Mouse (Mus musculus) liver, adult 2 months (tissue): Measurements from ENCODE around the gene Gm340. TPM values are rescaled to one million over a fixed set of nuclear protein-coding genes. Genes with fewer than 3 reads are reported as not detected.

Experiments
- DNase-seq: peaks from one replicate; pipeline ENCODE4 v3.0.0-alpha.2; 2011; ENCODE audit warnings: low read depth, low spot score; ENCODE audit errors: extremely low read depth
- H3K27ac ChIP-seq: fragments of 200-500 bp; replicated peaks from 2 replicates; pipeline ENCODE4 v1.5.1; 2012; ENCODE audit warnings: low read depth, mild to moderate bottlenecking, control low read depth, inconsistent platforms, low read length; ENCODE audit not compliant: insufficient read depth
- H3K27me3 ChIP-seq: fragments of 200-500 bp; 2 replicates; pipeline ENCODE4 v1.6.1; 2012; ENCODE audit warnings: mild to moderate bottlenecking, moderate library complexity, low read length, inconsistent platforms; ENCODE audit not compliant: control insufficient read depth, insufficient read depth
- H3K36me3 ChIP-seq: fragments of 200-500 bp; 2 replicates; pipeline ENCODE4 v1.6.1; 2012; ENCODE audit warnings: low read length, inconsistent platforms; ENCODE audit not compliant: control insufficient read depth, insufficient read depth
- H3K4me1 ChIP-seq: fragments of 200-500 bp; 2 replicates; pipeline ENCODE4 v1.6.1; 2011; ENCODE audit warnings: low read length; ENCODE audit not compliant: control insufficient read depth, insufficient read depth
- H3K4me3 ChIP-seq: fragments of 200-500 bp; 2 replicates; pipeline ENCODE4 v1.5.1; 2011; ENCODE audit warnings: low read depth, mild to moderate bottlenecking, control low read depth, low read length, moderate library complexity; ENCODE audit not compliant: insufficient read depth
- H3K79me2 ChIP-seq: fragments of 200-500 bp; 2 replicates; pipeline ENCODE4 v1.6.1; 2012; ENCODE audit warnings: inconsistent platforms, mild to moderate bottlenecking, low read length, moderate library complexity; ENCODE audit not compliant: control insufficient read depth, insufficient read depth
- H3K9ac ChIP-seq: fragments of 200-500 bp; 2 replicates; pipeline ENCODE4 v1.6.1; 2012; ENCODE audit warnings: low read depth, mild to moderate bottlenecking, control low read depth, inconsistent platforms, low read length
- CTCF ChIP-seq: fragments of 200-500 bp; IDR thresholded peaks from 2 replicates; pipeline ENCODE4 v1.5.1; 2011; ENCODE audit warnings: low read depth, low read length, control low read depth
- POLR2A ChIP-seq: fragments of 200-500 bp; IDR thresholded peaks from 2 replicates; pipeline ENCODE4 v1.6.1; 2011; ENCODE audit warnings: low read length, control low read depth; ENCODE audit not compliant: insufficient read depth; ENCODE audit errors: extremely low read depth
- WGBS: fragments of 180-500 bp; shearing (Covaris S2); methylation state at CpG from one replicate; pipeline ENCODE4 v1.1.7; 2018; 5-methylcytosine and 5-hydroxymethylcytosine counted together
- polyA plus RNA-seq: library from polyadenylated mRNA; depleted of rRNA; stranded (reverse); fragments of >200 nt; gene quantifications from 2 replicates; pipeline ENCODE4 v1.2.3, GENCODE M21; 2012; rRNA removed
- total RNA-seq: library from RNA; depleted of rRNA; stranded (reverse); fragments of >200 nt; gene quantifications from 2 replicates; pipeline ENCODE4 v1.2.3, GENCODE M21; 2014; rRNA removed

The Gm340 gene
- total and polyA plus RNA-seq, 2 experiments = 0.69 to 3.0 TPM

DNA sequence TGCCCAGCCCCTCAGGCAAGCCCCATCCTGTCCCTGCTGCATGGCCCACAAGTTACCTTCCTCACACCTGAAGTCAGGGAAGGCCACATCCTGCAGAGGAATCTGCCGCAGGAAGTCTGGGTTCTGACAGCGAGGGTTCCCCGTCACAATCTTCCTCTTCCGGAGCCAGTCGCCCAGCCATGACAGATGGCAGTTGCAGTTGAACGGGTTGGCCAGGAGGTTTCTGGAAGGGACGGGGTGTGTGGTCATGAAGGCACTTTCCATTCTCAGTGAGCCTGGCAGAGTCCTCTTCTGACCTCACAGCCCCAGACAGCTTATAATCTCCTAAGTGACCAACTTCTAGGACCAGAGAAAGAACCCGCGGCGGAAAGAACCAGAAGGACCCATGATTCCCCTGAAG, 51.9 kb downstream of the Gm340 start:
- Histone ChIP-seq H3K4me3 (no peak overlapping the region), H3K27ac (no peak overlapping the region), H3K4me1 (no peaks in the 10 kb centered on the region), H3K36me3 (no peaks in the 10 kb centered on the region), H3K79me2 (no peaks in the 10 kb centered on the region), H3K9ac (no peak overlapping the region), H3K27me3 (no peaks in the 10 kb centered on the region)
- TF ChIP-seq CTCF (no peak), POLR2A (no peak)
- 83% methylated on average over 10 of the region's 10 CpGs for WGBS
- no peak for DNase-seq

DNA sequence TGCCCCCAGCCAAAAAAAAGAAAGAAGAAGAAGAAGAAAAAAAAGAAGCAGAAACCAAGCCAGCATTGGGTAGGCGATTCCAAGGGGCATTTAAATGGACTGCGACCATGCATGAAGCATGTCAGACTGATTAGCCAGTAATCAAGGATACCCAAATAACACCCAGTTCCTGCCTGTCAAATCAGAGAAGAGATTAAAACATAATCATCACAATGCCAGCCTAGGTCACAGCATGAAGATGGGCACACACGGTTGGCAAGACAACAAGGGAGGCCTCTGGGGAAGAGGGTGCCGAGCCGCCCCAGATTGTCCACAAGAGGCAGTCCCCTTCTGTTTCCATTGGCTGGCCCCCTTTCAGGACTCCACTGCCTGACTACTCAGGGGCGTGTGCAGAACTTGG, 52.8 kb downstream of the Gm340 start:
- Histone ChIP-seq H3K36me3 (no peaks in the 10 kb centered on the region), H3K9ac (no peak overlapping the region), H3K27ac (no peak overlapping the region), H3K27me3 (no peaks in the 10 kb centered on the region), H3K4me1 (no peaks in the 10 kb centered on the region), H3K4me3 (no peak overlapping the region), H3K79me2 (no peaks in the 10 kb centered on the region)
- no peak for TF ChIP-seq POLR2A
- no peak for TF ChIP-seq CTCF
- 73% methylated on average over 6 of the region's 6 CpGs for WGBS
- no peak for DNase-seq

Other genes starting within 250 kb of the Gm340 start
- gene Pik3ap1, start 197.3 kb upstream of the Gm340 start, total RNA-seq = 21.7 and 34.8 TPM in 2 replicates
- 25.4 and 31.9 TPM in 2 replicates for gene Pik3ap1, start 197.3 kb upstream of the Gm340 start, polyA plus RNA-seq
- 17.1 and 18.1 TPM in 2 replicates for gene Lcor, start 99.7 kb upstream of the Gm340 start, total RNA-seq
- 2.3 and 2.6 TPM in 2 replicates for gene Lcor, start 99.7 kb upstream of the Gm340 start, polyA plus RNA-seq
- 0.07 and 0.09 TPM in 2 replicates for gene Slit1, start 161.3 kb downstream of the Gm340 start, total RNA-seq
- gene Slit1, start 161.3 kb downstream of the Gm340 start, polyA plus RNA-seq = 0.02 and 0.18 TPM in 2 replicates
- 1.9 and 2.8 TPM in 2 replicates for gene Arhgap19, start 219.7 kb downstream of the Gm340 start, total RNA-seq
- 0.72 and 1.2 TPM in 2 replicates for gene Arhgap19, start 219.7 kb downstream of the Gm340 start, polyA plus RNA-seq
- gene Frat1, start 247.6 kb downstream of the Gm340 start, total RNA-seq = 1.9 and 3.3 TPM in 2 replicates
- 5.5 and 5.6 TPM in 2 replicates for gene Frat1, start 247.6 kb downstream of the Gm340 start, polyA plus RNA-seq